Mouse (Mus musculus) yolk sac, embryonic 10.5 days (tissue): ENCODE measurements around the gene Islr.
"Not testable (repeated sequence)": the region's sequence is repeated elsewhere in the genome, so short reads cannot be mapped to it uniquely, and the experiment has no call there.

Experiments
- DNase-seq: peaks from one replicate; pipeline ENCODE4 v3.0.0-alpha.2; 2017; ENCODE audit warnings: low spot score

Gene Islr

GRCm38 (mm10) chr9:58203516-58204447 is at the start of gene Islr, which contains the start of gene Islr2:
Islr (minus strand) TSS chr9:58204306.
Islr2 (minus strand) TSS chr9:58204319.
- peak; percentile 69 for DNase-seq

- not testable (repeated sequence) for DNase-seq
Observed at GRCm38 (mm10) chr9:58253805-58254122, 49.7 kb upstream of the Islr start.

GRCm38 (mm10) chr9:58253033-58253804 is 49.1 kb upstream of the Islr start, which contains the start of gene Stoml1:
Stoml1 (plus strand) TSS chr9:58253164.
- DNase-seq = peak; percentile 93

- DNase-seq = not testable (repeated sequence)
Observed at GRCm38 (mm10) chr9:58250730-58251129, 46.6 kb upstream of the Islr start.

- DNase-seq = no peak
Observed at GRCm38 (mm10) chr9:58250322-58250721, 46.2 kb upstream of the Islr start.

- DNase-seq = peak; percentile 82
Observed at GRCm38 (mm10) chr9:58249592-58250192, 45.6 kb upstream of the Islr start, which contains the start of gene Pml. Pml (minus strand) TSS chr9:58249786.

GRCm38 (mm10) chr9:58248746-58249413 is 44.8 kb upstream of the Islr start:
- no peak for DNase-seq

- peak; percentile 65 for DNase-seq
Observed at GRCm38 (mm10) chr9:58247064-58247759, 43.1 kb upstream of the Islr start.

GRCm38 (mm10) chr9:58246083-58246591 is 42.0 kb upstream of the Islr start:
- no peak for DNase-seq

GRCm38 (mm10) chr9:58243696-58244095 is 39.6 kb upstream of the Islr start:
- no peak for DNase-seq

- no peak for DNase-seq
Observed at GRCm38 (mm10) chr9:58242696-58243095, 38.6 kb upstream of the Islr start.

- DNase-seq = peak; percentile 32
Observed at GRCm38 (mm10) chr9:58241780-58242485, 37.8 kb upstream of the Islr start.

GRCm38 (mm10) chr9:58234502-58235015 is 30.5 kb upstream of the Islr start:
- DNase-seq = no peak

GRCm38 (mm10) chr9:58232374-58232773 is 28.3 kb upstream of the Islr start:
- no peak for DNase-seq

- peak; percentile 50 for DNase-seq
Observed at GRCm38 (mm10) chr9:58231746-58232145, 27.6 kb upstream of the Islr start.

- no peak for DNase-seq
Observed at GRCm38 (mm10) chr9:58228777-58229466, 24.8 kb upstream of the Islr start.

- DNase-seq = no peak
Observed at GRCm38 (mm10) chr9:58225915-58226913, 22.1 kb upstream of the Islr start.

GRCm38 (mm10) chr9:58224356-58224755 is 20.2 kb upstream of the Islr start:
- no peak for DNase-seq
